Mouse (Mus musculus) urinary bladder, postnatal 36 days (tissue): Measurements from ENCODE around the gene Ak3.

Source experiments
- DNase-seq, 2 experiments: peaks; one replicate each; pipeline ENCODE4 v3.0.0; 2022; ENCODE audit warnings: low spot score in 2 of 2, mixed read lengths in 1 of 2

Ak3 gene

GRCm38 (mm10) chr19:29047334-29048170 is at the start of gene Ak3:
Gene Ak3, minus strand, starts transcription at chr19:29047961.
- DNase-seq = peak; percentile 76 to 85

DNA sequence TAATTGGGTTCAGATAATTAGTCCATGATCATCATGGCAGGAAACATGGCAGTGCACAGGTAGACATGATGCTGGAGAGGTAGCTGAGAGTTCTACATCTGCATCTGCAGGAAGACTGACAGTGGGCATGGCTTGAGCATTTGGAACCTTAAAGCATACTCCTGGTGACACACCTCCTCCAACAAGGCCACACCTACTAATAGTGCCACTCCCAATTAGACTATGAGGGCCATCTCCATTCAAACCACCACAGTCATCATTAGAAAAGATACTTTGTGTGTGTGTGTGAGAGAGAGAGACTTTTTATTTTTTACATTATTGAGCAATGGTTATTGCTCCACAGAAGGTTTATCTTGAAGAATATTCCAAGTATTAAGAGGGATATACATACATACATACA is 44.4 kb upstream of the Ak3 start:
- no peak for DNase-seq

DNA sequence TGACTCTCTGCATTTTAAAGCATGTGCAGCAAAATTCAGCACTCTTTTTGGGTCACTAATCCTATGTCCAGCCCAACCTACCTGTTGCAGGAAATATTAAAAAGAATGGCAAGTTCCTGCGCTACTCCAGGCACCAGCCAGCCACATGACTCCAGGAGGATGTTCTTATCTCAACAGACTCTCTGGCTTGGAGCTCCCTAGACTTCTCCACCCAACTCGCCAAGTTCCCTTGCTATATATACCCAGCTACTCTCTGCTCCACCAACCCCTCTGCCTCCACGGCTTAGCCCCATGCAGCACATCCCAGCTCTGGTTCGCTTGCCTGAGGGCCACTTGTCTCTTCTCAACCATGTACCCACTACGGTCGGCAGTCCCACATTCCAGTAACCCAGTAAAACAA is 40.9 kb upstream of the Ak3 start:
- no peak for DNase-seq

DNA sequence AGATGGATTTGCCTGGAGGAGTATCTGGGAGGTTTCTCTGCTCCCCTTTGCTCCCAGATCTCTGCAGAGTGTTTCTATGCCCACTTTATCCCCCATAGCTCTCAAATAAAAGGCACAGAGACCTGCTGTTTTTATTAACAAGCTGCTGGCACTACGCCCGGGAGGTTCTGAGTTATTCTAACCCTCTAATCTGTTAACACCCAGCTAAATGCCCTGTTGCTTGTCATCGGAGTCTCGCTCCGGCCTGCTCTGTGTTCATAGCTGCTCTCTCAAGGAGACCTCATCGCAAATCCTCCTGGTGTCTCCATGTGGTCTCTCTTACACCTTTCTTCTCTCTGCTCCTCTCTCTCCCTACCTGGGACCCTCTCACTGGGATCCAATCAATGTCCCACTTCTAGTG is 27.0 kb upstream of the Ak3 start:
- DNase-seq = no peak

DNA sequence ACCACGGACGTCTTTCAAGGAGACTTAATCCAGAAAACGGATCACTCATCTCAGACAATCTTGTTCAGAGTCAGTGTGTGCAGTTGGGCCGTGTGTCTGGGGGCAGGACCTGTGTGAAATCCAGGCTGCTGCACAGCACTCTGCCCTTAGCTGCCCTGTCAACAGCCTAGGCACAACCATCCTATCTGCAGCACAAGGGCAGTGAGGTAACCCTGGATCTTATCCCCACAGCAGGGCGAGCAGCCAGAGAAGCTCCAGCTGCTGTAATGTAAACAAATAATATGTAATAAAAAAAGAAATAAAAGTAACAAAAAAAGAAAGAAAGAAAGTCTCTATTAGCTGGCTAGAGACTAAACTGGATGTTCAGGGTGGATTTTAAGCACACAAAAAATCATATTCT is 21.4 kb upstream of the Ak3 start:
- DNase-seq = no peak

GRCm38 (mm10) chr19:29066981-29067471 is 19.3 kb upstream of the Ak3 start:
- DNase-seq = peak; percentile 78 to 86

- peak in 1 of 2 experiments; percentile 51 for DNase-seq
These were observed 16.8 kb upstream of the Ak3 start for GRCm38 (mm10) chr19:29064451-29065102.

- peak; percentile 90 to 93 for DNase-seq
These were observed 16.0 kb upstream of the Ak3 start for GRCm38 (mm10) chr19:29063577-29064363.

GRCm38 (mm10) chr19:29063009-29063408 is 15.2 kb upstream of the Ak3 start:
- no peak for DNase-seq

DNA sequence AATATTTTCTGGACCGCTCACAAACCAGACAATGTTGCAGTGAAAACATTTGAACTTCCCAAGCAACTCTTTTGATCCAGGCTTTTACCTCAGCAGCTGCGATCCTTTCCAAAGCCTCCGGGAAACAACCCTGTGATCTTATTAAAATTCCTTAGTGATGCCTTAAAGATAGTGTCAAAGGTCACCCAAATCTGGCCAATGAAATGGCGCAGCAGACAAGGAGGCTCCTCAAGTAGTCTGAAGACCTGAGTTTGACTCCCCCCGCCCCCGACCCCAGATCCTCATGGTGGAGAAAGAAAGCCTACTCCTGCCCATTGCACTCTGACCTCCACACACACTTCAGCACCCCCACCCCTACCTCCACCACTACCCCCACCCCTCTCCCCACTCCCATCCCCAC is 12.5 kb upstream of the Ak3 start:
- DNase-seq = no peak

DNA sequence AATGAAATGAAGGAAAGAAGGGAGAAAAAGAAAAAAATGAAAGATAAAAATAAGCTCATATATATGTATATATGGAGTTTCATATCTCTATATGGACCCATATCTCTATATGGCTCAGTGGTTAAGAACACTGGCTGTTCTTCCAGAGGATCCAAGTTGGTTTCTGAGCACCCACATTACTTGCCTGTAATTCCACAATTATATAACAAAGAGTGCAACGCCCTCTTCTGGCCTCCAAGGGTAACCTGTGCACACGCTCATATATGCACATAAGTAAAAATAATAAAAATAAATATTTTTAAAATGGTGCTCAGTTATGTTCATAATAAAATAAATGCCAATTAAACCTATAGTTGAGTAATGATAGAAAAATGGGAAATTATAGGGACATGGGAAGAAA is 11.9 kb upstream of the Ak3 start:
- no peak for DNase-seq

GRCm38 (mm10) chr19:29058741-29059140 is 11.0 kb upstream of the Ak3 start:
- DNase-seq = no peak

DNA sequence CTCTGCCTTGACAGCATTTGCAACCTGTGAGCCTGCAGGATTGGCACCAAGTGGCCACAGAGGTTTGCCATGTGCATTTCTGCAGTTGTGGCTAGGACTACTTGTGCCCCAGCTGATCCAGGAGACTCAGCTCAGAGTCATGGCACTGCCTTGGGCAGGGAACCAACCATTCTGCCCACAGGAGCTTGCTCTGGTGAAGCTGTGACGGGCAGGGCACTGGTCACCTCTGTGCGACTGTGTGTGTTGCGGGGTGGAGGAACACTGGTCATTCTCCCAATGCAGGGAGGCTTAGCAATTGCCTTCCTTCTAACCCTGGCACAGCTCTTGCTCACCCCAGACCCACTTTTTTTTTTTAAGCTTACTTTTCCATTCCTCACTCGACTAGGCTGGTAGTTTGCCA is 7.7 kb upstream of the Ak3 start:
- no peak for DNase-seq

GRCm38 (mm10) chr19:29054594-29054993 is 6.8 kb upstream of the Ak3 start:
- DNase-seq = no peak

DNA sequence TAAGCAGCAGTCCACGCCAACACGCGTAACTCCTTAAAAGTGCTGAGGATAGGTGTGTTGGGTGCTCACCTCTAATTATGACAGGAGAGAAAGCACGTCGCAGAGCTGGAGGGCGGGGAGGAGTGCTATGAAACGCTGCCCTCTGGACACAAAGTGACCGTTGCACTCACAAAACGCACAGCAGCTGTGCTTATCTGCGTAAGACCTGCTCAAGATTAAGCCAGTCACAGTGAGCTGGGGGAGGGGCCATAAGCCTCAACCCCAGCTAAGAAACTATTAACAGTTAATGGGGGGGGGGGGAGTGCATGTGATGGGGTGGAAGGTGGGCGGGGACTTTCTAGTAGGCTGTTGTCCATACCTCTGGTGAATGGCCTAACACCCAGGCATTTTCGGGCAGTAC is 5.0 kb upstream of the Ak3 start:
- no peak for DNase-seq

DNA sequence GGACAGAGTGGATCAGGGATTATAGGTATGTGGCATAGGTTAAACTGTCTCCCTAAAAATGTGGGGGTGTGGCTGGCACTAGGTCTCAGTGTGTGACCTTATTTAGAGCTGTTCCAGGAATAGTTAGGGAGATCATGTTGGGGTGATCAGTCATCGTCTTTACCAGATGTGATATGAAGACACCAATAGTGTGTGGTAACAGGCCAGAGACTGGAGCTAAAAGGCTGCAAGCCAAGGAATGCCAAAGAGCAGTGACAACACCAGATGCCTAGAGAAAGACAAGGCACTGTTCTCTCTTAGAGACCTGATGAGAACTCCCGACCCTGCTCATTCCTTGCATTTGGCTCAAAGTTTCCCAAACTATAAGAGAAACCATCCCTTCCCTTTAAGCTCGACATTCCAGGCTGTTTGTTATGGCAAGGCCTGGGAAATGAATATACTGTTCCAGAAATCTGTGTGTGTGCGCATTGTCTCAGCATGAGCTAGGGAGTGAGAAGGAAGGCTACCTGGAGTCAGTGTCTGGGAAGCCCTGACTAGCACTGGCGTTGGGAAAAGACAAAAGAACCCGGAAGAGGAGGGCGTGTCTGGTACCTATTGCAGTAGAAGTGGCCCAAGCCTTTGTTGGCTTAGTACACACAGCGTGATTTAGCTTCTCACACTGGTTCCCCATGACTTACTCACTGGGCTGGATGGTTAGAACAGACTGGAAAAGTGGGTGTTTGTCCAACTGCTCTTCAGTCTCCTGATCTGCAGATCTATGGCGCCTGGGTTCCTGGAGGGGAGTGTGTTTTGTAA is 2.6 kb upstream of the Ak3 start:
- DNase-seq = no peak

DNA sequence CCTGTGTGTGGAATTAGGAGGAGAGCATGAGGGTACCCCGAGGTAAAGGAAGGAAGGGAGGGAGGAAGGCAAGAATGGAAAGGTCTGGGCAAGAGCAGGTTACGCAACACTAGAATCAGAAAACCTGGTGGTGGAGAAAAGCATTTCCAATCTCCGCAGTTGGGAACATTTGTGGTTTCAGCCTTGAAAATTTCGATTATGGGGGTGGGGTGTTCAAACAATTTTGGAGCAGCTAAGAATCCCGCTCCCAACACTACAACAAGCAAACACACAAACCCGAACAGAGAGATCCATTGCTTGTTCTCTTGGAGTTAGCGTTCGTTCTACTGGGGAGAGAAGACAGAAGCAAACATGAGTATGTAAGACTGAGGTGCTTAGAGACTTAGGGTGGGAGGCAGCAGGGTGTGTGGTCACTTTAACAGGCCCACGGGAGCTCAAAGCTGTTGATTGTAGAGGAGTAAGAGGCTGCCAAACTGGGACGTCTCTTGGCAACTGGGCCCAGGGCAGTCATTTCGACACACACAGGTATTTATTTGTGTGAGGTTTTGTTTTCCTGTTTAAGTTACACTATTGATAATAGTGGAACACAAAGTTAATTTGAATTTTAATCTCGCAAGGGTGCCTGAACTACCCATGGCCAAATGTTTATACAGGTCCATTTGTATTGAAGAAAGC is 1.8 kb upstream of the Ak3 start:
- DNase-seq = no peak

DNA sequence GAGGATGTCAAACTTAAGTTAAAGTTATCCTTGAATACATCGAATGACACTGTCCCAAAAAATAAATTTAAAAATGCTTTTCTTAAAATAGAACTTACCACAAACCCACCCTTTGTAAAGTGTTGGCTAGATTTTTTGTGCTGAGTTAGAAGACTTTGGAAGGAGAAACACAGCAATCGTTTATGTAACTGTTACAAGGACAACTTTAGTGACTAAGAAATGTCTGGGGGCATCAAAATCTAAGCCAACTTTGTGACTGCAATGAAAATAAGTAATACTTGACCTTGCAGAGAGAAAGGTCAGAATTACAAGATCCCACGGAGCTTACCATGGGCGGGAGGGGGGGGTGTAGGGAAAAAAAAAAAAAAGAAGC is 814 bp downstream of the Ak3 start:
- no peak for DNase-seq

DNA sequence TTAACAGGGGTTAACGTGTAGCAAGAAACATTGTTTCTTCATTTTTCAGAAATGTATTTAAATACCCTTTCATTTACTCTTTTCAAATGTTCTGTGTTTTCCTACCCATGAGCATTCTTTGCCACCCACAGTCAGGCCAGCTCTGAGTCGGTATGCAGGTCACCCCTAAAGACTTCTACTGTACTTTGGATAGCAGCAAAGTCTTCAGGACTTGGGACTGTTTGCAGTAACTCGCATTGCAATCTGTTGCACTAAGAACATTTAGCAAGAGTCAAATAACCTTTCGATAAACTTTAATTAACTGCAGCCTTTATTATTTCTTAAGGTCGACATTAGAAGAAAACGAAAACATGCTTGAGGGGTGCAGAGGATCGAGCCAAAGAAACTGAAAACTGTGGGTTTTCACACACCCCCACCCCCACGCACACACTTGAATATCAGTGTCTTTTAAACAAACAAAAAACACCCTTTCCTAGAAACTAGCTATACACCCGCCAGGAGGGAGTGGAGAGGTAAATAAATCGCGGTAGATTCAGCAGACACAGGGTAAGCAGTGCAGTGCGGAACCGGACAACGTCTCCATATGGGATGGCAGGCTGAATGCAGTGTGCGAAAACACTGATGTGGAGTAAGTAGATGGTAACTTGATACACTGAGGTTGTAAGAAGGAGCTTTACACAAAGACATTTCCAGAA is 1.7 kb downstream of the Ak3 start:
- DNase-seq = no peak

GRCm38 (mm10) chr19:29045369-29045768 is 2.4 kb downstream of the Ak3 start:
- DNase-seq = no peak
